Mouse (Mus musculus) thymus, adult 2 months (tissue): ENCODE results near the gene Cfap36.

ENCODE experiments used
- CTCF ChIP-seq: fragments of 200-500 bp; IDR thresholded peaks from 2 replicates; pipeline ENCODE4 v1.5.1; 2012; ENCODE audit warnings: mild to moderate bottlenecking, control low read depth, low read length, moderate library complexity, borderline replicate concordance; ENCODE audit not compliant: control insufficient read depth, poor library complexity, insufficient read depth; ENCODE audit errors: extremely low read depth
- POLR2A ChIP-seq: fragments of 200-500 bp; IDR thresholded peaks from 2 replicates; pipeline ENCODE4 v1.6.1; 2012; ENCODE audit warnings: mild to moderate bottlenecking, low read length, control low read depth, moderate library complexity; ENCODE audit not compliant: control insufficient read depth, poor library complexity, insufficient read depth; ENCODE audit errors: extremely low read depth

DNA sequence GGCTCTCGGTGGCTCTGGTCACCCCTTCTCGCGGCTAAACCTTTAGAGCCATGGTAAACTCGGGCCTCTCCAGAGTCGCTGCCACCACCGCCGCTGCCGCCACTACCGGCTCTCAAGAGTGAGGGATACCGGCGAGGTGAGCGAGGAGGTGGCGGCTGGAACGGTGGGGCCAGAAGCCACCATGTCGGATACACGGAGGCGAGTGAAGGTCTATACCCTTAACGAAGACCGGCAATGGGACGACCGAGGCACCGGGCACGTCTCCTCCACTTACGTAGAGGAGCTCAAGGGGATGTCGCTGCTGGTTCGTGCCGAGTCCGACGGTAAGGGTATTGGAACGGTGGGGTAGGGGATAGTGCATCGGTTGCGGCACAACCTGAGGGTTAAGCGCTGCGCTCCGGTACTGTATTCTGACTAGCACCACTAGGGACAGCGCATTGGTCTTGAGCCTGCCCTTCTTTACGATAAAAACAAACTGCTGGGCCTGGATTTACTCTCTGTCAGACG is 74.0 kb downstream of the Cfap36 start:
- TF ChIP-seq CTCF: peak; percentile 63; the same call in 1 of the 2 replicates
- no peak for TF ChIP-seq POLR2A
